Mouse (Mus musculus) adipocyte (in vitro differentiated cells): ENCODE results near the gene Nfkbil1.
A peak's percentile ranks its signal among the peaks of the same experiment; 100 is the strongest.
"Not testable (repeated sequence)": the region's sequence is repeated elsewhere in the genome, so short reads cannot be mapped to it uniquely, and the experiment has no call there.

Experiments
- DNase-seq: peaks from one replicate; pipeline ENCODE4 v3.0.0-alpha.2; 2016; ENCODE audit warnings: low spot score

Nfkbil1 gene

DNA sequence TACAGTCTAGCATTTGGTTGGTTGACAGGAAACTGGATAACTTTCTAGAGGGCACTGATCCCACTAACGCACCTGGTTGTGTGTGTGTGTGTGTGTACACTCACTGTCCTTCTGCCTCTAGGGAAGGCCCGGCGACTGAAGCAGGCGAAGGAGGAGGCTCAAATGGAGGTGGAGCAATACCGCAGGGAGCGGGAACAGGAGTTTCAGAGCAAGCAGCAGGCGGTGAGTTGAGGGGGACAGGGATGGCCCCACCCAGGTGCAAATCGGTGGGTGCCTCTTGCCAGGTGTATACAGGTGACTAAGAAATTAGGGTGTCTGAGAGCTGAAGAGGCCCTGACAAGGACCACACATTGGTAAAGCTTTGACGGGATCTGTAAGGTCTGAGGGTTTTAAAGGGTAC is 1.4 kb upstream of the Nfkbil1 start:
- no peak for DNase-seq

DNA sequence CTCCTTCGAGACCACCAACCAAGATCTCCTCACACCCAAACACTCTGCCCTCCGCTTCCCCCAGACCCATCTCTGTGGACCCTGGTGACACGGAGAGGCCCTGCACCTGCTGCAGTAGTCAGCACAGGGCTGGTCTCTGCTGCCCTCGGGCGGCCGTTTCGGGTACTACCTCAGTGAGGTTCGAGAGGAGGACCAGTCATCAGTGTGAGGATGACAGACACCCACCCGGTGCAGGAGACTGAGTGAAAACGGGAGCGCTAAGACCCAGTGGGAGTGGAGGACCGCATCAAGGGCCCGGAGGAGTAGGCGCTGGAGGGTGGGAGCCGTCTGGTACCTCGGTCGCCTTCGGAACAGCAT is 776 bp upstream of the Nfkbil1 start:
- peak; percentile 93 for DNase-seq

DNA sequence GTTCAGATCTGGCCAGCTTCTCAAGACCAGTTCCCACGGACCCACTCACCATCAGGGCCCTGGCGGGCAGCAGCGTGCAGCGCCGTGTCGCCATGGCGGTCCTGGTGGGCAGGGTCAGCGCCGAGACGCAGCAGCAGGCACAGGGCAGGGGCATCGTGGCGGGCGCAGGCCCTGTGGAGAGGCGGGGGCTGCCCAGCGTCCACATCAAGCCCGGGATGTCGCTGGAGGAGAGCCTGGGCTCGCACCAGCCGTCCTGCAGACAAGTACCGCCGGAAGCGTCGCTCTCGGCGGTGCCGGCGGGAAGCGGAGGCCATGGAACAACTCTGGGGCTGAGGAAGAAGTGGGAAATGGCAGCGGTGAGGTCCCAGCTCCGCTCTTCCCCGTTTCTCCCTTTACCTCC is 689 bp downstream of the Nfkbil1 start:
- DNase-seq, result no peak

DNA sequence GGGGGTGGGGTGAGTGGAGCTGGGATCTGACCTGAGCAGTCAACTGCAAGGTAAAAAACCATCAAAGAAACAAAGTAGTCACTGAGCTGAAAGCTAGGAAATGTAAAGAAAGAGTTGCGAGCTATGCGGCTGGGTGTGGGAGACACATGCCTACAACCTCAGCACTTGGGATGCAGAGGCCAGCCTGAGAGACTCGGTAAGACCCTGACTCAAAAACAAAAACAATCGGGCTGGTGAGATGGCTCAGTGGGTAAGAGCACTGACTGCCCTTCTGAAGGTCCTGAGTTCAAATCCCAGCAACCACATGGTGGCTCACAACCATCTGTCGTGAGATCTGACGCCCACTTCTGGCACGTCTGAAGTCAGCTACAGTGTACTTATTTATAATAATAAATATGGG is 1.5 kb downstream of the Nfkbil1 start:
- DNase-seq, result not testable (repeated sequence)

DNA sequence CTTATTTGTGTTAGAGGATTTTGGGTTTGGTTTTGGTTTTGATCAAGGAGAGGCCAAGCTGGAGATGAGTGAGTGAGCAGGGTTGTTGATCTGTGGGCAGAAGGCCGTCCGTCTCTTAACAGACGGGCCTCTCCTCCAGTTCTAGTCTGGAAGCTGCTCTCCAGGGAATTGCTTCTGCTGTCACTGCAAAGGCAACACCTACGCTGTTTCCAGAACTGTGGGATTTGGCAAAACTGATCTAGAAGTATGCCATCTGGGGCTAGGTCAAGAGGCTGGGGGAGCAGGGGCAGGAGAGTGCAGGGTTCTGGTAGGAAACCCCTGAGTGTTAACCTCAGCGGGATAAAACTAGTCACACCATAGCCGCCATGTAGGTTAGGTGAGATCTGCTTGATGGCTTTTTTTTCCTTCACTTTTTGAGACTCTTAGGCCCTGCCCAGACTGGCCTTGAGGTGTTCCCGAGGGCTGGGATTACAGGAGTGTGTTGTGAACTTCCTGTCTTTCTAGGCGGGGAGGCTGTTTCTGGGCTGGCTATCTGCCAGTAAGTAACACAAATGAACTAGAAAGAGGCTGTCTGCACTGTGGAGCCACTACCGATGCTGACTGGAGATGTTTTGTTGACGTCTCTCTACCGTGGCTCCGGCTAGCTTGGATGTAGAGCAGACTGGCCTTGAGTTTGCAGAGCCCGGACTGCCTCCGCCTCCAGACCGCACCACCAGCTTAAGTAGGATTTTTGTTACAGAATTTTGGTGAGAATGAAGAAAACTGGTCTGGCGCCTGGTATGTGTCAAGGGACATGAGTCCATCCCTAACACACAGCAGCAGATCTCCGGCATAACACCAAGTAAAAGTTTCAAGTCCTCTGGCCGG is 2.2 kb downstream of the Nfkbil1 start, which contains the start of gene Atp6v1g2:
Atp6v1g2 (plus strand) TSS at position 547 of the 867 bp plus-strand sequence.
- peak; percentile 47 for DNase-seq

DNA sequence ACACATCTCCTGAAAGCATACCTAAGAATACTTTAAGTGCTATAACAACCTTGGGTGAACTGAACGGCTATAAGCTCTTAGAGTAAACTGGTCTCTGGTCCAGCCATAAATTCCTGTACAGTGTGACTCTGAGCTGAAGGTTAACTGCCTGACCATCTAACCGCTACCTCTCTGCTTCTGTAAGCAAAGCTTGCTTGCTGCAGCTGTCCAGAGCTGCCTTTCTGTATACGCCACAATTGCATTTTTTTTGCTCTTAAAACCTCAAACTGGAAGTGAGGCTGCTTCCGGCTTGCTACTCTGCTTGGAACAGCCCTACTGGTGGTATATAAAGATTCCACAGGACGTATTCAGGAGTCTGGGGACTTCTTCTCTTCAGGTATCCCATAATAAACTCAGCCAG is 2.9 kb downstream of the Nfkbil1 start:
- DNase-seq, result no peak

DNA sequence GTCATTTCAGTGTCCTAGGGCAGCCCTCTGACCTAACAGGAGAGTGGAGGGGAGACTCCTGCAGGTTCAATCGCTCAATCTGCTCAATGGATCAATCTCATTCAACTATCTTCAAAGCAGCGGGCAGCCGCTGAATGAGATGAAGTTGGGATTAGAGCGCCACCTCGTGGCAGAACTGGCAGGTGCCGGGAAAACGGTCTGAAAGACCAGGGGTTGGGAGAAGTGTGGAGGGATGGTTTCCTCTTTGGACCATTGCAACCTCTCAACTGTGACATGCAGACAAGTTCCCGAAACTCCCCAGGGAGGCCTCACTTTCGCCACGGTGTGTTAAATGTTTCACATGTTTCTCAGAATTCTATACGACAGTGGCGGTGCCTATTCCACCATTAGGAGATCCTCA is 3.5 kb downstream of the Nfkbil1 start:
- peak; percentile 80 for DNase-seq

DNA sequence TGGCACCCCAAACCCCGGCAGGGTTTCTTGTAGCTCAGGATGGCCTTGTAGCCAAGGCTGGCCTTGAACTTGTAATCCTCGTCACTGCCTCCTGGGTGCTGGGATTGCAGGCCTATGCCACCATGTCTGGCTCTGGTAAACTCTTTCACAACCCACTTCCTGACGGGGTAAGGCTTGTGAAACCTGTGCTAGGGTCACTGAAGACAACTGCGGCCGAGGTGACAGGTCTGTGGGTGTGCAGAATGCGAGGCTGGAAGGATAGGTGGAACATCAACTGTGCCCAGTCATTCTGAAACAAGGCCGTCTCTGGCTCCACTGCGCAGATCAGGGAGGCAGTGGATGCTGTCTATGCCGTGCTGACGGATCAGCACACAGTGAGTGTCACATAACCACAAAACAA is 4.6 kb downstream of the Nfkbil1 start:
- no peak for DNase-seq

DNA sequence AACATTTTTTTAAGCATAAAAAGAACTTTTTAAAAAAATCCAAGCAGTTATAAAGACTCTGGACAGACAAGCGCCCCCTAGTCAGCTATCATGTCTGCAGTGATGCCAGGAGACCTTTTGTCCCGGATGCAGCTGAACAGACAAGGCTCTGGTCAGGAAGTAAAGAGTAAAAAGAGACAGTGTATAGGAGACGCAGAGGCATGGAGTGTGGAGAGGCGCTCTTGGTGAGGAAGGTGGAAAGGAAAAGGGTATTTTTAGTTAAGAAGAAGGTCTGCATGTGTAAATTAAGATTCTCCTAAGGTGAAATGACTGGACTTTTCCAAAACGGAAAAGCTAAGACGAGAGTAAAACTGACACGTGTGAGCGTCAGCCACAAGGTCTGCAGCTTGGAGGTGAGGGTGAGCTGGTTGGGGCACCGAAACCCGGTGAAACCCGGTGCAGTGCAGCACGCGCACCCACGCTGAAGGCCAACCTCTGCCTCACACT is 9.0 kb downstream of the Nfkbil1 start:
- no peak for DNase-seq

DNA sequence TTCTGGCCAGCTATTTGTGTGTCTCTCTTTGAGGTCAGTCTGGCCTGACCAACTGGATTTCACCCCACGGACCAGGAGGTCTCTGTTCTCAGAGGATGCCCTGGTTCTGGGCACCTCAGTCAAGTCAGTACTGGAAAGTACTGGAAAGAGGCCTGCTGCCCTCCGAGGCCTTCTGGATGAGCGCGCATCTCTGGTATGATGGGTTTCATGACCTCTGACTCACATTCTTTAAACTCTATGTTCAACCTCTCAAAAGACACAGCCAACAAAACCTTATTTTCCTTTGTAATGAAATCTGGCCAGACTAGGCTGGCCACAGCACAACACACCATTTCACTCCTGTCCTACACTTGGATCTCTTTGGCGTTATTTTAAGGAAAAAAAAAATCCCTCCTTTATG is 10.1 kb downstream of the Nfkbil1 start:
- no peak for DNase-seq

DNA sequence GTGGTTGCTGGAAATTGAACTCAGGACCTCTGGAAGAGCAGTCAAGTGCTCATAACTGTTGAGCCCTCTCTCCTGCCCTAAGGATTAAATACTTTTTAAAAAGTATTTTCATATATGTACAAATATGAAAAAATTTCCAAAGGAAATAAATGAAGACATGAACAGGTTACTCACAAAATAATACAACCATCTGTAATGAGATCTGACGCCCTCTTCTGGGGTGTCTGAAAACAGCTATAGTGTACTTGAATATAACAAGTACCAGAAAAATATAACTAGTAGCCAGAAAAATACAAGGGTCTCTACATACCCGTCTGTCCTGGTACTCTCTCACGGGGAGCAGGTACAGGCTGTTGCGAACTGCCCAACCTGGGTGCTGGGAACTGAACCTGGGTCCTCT is 11.0 kb downstream of the Nfkbil1 start:
- DNase-seq, result no peak

DNA sequence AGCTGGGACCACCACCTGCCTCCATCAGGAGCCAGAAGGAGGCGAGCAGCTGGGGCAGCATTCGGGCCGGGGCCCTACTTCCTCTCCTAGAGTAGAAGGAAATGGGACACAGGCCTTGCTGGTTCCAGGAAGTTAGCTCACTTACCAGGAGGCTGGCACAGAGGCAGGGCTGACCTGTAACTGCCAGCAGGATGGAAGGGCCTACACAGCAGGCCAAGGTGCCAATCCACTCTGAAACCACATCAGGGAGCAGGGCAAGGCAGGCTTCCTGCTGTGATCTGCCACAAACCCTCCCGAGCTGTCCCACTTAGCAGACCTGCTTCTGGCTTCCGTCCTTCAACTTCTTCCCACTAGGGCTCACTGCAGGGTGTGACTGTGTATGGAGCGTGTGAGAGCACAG is 13.3 kb downstream of the Nfkbil1 start:
- no peak for DNase-seq

DNA sequence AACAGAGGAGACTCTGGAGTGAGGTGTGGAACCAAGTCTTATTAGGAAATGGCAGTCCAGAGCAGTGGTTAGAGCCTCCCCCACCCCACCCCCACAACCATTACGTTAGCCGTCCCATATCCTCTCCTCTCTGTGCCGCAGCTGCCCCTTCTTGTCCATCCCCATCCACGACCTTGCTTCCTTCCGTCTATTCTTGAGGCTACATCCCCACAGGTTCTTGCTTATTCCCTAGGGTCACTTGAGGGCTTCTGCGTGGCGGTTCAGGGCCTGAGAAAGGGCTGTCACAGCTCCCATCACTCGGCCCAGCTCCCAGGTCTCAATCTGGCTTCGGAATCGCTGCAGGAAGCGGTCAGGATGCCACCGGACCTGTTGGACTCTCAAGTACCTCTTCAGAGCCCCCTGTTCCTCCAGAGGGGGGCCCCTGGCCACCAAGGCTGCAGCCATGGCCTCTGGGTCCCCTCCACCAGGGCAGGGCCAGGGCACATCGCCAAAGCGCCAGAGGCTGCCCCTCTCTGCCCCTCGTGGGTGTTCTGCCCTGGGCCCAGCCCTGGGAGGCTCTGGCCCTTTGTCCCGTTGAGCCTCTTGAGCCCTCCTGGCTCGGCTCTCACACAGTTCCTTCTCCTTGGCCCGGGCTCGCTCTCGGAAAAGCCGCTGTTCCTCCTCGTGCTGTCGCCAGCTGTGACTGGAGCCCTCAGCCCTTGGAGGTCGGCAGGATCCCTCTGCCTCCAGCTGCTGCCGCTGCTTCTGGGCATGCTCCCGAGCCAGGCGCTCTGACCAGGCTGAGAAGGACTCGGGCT is 15.2 kb downstream of the Nfkbil1 start, which contains the start of gene Gm16181:
Gm16181 (plus strand) TSS at position 679 of the 797 bp plus-strand sequence.
- no peak for DNase-seq

DNA sequence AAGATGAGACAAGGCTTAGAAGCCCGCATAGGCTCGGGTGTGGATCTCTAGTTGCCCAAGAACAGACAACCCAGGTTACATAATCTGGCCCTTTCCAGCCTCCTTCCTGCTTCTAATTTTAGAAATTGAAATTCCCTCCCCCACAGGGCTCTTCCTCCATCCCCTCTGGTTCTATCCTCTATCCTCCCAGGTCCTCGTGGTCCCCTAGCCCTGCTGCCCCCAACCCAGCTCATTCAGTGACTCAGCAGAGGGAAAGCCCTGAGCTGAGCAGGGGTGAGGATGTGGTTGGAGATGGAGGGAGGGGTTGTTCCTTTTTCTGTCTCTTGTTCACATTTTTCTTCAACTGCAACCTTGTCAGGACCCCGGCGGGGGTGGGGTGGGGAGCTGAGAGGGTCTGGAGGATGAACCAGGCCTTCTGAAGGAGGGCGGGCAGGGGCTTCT is 16.0 kb downstream of the Nfkbil1 start:
- no peak for DNase-seq

DNA sequence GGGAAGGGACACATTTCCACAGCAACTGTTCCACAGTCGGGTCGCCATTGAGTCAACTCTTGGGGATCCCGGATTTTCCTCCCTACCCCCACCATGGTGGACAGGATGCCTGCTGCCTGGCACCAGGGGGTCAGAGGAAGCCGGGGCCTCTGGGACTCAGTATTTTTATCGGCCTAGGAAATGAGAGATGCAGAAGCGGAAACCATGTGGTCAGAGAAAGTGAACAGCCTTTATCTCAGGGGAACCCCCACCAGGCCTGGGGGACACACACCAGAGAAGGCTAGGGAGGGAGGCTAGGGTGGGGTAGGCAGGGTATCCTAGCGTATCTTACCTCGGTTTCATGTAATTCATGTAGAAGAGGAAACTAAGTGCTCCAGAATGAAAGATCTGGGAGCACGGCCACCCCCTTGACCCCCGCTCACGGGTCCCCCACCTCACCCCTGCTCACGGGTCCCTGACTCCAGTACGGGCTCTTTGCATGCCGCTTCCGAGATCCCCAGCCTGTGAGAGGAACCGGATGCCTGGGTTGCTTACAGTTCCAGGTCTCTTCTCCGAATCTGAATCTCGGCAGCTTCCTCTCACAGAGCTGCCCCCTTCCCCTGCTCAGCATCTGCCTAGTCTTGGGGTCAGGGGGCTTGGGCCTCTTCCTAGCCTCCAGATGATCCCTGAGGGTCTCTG is 16.9 kb downstream of the Nfkbil1 start:
- DNase-seq, result no peak

DNA sequence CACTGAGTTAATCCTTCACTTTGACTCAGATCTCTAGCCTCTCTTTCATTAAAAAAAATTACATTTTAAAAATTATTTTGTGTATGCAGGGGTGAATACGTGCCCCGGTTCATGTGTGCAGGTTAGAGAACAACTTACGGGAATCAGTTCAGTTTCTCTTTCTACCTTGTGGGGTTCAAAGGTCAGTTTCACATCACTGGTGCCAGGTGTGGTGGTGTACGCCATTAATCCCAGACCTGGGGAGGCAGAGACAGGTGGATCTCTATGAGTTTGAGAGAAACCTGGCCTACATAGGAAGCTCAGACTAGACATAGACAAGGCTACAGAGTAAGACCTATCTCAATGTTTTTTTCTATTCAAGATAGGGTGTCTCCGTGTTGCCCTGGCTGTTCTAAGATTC is 22.5 kb downstream of the Nfkbil1 start:
- DNase-seq, result no peak

DNA sequence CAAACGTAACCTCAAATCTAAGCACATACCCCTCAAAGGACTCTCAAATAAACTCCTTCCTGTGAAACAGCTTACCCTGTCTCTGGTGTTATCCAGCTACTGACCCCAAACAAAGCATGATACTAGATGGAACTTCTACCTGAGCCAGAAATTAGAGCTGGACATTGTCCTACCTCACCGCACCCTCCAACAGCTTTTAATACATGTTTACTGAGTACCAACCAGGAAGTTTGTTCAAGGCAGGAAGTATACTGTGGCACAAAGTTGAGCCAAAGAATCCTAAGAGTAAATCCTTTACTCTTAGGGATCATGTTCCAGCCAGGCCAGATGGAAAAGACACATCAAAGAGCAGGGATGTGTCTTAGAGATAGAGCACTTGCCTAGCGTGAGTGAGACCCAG is 25.0 kb downstream of the Nfkbil1 start:
- no peak for DNase-seq

DNA sequence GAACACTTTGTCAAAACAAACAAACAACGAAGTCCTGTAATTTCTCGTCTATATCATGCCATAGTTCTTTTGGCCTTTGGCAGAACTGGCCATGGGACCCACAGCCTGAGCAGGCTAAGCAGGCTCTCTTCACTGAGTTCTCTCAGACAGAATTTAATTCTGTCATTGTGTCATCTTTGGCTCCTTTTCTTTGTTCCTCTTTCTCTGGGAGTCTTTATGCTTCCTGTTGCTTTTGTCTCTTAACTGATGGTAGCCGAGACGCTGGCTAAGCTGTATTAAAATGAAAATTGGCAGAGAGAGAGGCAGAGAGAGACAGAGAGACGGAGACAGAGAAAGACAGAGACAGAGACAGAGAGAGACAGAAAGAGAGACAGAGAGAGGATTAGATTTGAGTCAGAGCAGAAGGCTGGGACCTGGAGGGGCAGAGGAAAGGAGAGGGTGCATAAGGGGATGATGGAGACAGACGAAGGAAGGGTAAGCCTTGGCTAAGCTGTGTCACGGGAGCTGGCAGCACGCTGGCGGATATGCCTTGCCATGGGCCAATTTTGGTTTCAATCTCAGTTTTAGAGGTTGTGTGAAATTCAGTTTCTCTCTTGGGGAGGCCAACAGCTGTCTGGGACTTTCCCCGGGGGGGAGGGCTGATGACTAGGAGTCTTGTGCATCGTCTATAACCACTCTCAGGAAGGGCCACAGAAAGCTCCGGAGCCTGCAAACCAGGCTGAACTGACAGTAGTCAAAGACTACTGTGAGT is 25.6 kb downstream of the Nfkbil1 start:
- DNase-seq, result no peak

DNA sequence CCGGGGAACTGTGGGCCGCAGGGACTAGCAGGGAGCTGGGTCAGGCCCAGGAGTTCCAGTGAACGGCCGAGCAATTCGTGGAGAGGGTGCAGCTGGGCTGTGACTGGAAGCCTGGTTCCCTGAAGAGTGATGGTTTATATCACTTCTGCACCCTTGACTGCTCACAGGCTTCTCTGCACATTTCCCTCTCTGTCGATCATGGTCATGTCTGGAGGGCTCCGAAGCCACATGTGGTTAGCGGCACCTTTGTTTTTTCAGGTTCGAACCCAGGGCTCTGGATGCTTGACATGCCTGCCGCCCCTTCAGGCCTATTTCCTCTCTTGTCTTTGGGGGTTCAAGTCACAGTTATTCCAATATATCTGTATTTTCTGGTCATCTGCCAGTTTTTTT is 30.2 kb downstream of the Nfkbil1 start:
- no peak for DNase-seq

DNA sequence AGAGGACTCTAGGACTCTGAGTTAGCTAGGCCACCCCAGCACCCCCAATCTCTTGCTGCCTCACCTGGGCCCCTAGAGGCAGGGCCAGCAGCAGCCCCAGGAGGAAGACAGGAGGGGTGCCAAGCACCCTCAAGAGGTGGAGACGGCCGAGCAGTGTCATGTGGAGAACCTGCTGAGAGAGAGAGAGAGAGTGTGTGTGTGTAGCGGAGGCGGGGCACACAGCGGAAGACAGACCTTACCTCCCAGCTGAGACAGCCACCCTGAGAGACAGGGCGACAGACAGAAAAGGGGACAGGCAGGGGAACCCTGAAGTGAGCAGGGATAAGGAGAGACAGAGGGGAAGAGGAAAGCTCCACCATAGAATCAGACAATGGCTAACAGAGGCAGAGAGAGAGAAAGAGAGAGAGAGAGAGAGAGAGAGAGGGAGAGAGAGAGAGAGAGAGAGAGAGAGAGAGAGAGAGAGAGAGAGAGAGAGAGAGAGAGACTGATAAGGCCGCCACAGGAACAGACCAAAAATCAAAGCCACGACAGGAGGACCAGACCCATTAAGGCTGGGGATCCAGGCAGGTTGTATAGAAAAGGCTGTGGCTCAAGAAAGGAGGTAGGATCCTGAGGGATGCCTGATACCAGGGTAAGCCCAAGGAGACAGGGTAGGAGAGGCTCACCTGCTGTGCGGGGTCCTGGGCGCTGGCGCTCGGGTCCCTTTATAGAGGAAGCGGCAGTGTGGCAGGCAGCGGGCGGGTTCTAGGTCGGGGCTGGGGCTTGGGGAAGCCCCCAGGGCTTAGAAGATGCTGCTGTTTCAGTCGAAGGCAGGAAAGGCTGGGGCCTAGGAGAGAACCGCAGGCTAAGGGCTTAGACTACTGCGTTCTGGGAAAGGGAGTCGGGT is 30.9 kb downstream of the Nfkbil1 start, which contains the start of gene Lta:
Lta (minus strand) TSS at position 858 of the 886 bp plus-strand sequence.
- DNase-seq, result no peak

DNA sequence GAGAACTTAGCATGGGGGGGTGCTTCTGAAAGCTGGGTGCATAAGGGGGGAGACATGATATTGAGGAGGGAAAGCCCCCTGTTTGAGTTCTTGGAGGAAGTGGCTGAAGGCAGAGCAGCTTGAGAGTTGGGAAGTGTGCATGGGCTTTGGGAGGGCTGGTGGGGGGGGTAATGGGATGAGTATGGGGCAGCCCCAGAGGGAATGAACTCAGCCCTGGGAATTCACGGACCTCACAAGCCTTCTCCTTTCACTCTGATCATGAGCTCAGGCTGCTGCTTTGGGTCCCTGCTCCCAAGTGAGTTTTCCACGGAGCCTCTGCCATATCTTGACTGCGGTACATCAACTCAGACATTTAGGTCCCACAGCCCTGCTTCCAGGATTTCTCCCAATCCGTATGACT is 33.1 kb downstream of the Nfkbil1 start:
- DNase-seq, result no peak
